Mouse (Mus musculus): ENCODE measurements at regions not wholly inside any gene's neighbourhood (a gene's known extent, or its start where the extent isn't known, plus 50 kb on each side); places are given as distances from the start of the nearest gene placed in this dataset.
"Not testable (repeated sequence)": the region's sequence is repeated elsewhere in the genome, so short reads cannot be mapped to it uniquely, and the experiment has no call there.

GRCm38 (mm10) chr10:91447974-91448703 lies 267.0 kb upstream of the Tmpo start:
- ATAC-seq = no peak

- ATAC-seq = no peak
Observed at GRCm38 (mm10) chr10:91443321-91443720, 262.2 kb upstream of the Tmpo start.

- ATAC-seq = no peak
Observed at GRCm38 (mm10) chr10:91440051-91440450, 258.9 kb upstream of the Tmpo start.

GRCm38 (mm10) chr10:91437917-91438316 lies 256.8 kb upstream of the Tmpo start:
- no peak for ATAC-seq

- ATAC-seq = no peak
Observed at GRCm38 (mm10) chr10:91436091-91436569, 255.0 kb upstream of the Tmpo start.

- no peak for ATAC-seq
Observed at GRCm38 (mm10) chr10:91430281-91430680, 249.2 kb upstream of the Tmpo start.

- no peak for ATAC-seq
Observed at GRCm38 (mm10) chr10:91426584-91426983, 245.5 kb upstream of the Tmpo start.

- ATAC-seq = not testable (repeated sequence)
Observed at GRCm38 (mm10) chr10:91425625-91426385, 244.7 kb upstream of the Tmpo start.

GRCm38 (mm10) chr10:91424786-91425185 lies 243.7 kb upstream of the Tmpo start:
- no peak for ATAC-seq

GRCm38 (mm10) chr10:91387255-91387654 lies 206.1 kb upstream of the Tmpo start:
- no peak for ATAC-seq

- ATAC-seq = no peak
Observed at GRCm38 (mm10) chr10:91384372-91384771, 203.3 kb upstream of the Tmpo start.

- no peak for ATAC-seq
Observed at GRCm38 (mm10) chr10:91376683-91377082, 195.6 kb upstream of the Tmpo start.

- no peak for ATAC-seq
Observed at GRCm38 (mm10) chr10:91367488-91367887, 186.4 kb upstream of the Tmpo start.

- no peak for ATAC-seq
Observed at GRCm38 (mm10) chr10:91362587-91362986, 181.5 kb upstream of the Tmpo start.

- no peak for ATAC-seq
Observed at GRCm38 (mm10) chr10:91361621-91362020, 180.5 kb upstream of the Tmpo start.

GRCm38 (mm10) chr10:91345465-91345864 lies 164.3 kb upstream of the Tmpo start:
- no peak for ATAC-seq

GRCm38 (mm10) chr10:91342083-91342482 lies 161.0 kb upstream of the Tmpo start:
- ATAC-seq = no peak

GRCm38 (mm10) chr10:91339361-91339760 lies 158.2 kb upstream of the Tmpo start:
- no peak for ATAC-seq

GRCm38 (mm10) chr10:91326661-91327312 lies 145.7 kb upstream of the Tmpo start:
- ATAC-seq = no peak

- ATAC-seq = no peak
Observed at GRCm38 (mm10) chr10:91326144-91326655, 145.1 kb upstream of the Tmpo start.

- ATAC-seq = no peak
Observed at GRCm38 (mm10) chr10:91321226-91321625, 140.1 kb upstream of the Tmpo start.

- ATAC-seq = no peak
Observed at GRCm38 (mm10) chr10:91319442-91320112, 138.5 kb upstream of the Tmpo start.

GRCm38 (mm10) chr10:91314441-91314840 lies 133.3 kb upstream of the Tmpo start:
- ATAC-seq = no peak
